Mouse (Mus musculus) frontal cortex, postnatal 10 days (tissue): ENCODE measurements around the gene Slc5a6.
A peak's percentile ranks its signal among the peaks of the same experiment; 100 is the strongest.

Experiments
- DNase-seq, 2 experiments: peaks; one replicate each; pipeline ENCODE4 v3.0.0; 2022; ENCODE audit warnings: low spot score in 2 of 2, mixed read lengths in 1 of 2

The Slc5a6 gene

DNA sequence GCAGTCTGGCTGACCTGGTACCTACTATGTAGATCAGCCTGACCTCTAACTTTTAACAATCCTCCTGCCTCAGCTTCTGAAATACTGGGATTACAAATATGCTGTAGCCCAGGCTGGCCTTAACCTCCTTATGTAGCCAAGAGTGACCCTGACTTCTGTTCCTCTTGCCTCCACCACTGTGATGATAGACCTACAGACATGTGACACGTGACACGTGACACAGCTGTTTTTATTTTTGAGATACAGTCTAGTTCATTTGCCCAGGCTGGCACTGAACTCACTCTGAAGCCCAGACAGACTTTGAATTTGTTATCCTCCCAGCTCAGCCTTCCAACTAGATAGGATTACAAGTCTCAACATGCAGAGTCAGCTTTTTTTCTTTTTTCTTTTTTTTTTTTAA is 47.7 kb downstream of the Slc5a6 start:
- DNase-seq = no peak

- no peak for DNase-seq
Measured at GRCm38 (mm10) chr5:31000122-31000521, 48.6 kb downstream of the Slc5a6 start.

- no peak for DNase-seq
Measured at GRCm38 (mm10) chr5:30999324-30999723, 49.4 kb downstream of the Slc5a6 start.

DNA sequence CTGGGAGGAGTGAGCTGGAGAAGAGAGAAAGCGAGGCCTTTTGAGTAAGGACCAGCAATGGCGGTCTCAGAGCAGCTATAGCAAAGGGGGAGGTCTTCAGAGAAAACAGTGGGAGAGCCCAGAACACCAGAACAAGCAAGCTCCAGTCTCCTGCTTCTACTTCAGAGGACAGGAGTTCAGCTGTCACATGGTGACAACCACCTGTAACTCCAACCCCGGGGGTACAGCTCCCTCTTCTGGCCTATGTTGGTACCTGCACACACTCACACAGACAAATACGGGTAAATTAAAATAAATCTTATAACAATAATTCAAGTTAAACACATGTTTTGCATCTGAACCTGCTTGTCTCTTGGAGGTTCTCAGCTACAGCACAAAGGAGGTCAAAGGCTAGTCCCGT is 50.4 kb downstream of the Slc5a6 start:
- no peak for DNase-seq

DNA sequence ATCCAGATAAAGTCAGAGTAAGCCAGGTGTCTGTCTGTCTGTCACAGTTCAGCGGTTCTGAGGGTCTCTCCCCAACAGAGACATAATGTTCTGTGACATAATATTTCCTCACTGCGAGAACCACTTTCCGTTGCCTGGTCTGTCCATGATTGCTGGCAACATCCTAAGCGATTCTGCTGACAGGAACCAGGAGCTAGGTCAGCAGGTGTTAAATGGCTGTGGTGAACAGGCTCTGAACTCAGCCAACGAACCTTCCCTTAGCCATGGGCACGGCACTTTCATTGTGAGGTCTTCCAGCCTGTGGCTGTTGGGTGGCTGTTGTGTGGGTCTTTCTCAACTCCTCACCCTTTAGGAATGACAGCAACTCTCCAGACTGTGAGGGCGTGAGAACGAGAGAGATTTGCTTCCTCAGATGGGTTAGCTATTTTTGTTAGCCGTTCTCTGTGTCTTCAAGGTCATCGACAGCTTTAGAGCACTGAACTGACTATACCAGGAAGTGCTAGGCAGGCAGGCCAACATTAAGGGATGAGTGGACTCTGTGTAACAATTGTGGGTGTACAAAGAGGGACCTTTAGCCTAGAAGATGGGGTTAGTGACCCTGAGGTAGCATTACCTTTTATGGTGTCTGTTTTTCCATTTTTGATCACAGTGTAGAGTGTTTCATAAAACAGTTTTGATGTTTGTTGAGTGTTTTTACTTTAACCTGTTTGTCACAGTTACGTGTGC is 53.7 kb downstream of the Slc5a6 start:
- no peak for DNase-seq

GRCm38 (mm10) chr5:30994074-30994473 is 54.6 kb downstream of the Slc5a6 start:
- DNase-seq = peak in 1 of 2 experiments; percentile 27

DNA sequence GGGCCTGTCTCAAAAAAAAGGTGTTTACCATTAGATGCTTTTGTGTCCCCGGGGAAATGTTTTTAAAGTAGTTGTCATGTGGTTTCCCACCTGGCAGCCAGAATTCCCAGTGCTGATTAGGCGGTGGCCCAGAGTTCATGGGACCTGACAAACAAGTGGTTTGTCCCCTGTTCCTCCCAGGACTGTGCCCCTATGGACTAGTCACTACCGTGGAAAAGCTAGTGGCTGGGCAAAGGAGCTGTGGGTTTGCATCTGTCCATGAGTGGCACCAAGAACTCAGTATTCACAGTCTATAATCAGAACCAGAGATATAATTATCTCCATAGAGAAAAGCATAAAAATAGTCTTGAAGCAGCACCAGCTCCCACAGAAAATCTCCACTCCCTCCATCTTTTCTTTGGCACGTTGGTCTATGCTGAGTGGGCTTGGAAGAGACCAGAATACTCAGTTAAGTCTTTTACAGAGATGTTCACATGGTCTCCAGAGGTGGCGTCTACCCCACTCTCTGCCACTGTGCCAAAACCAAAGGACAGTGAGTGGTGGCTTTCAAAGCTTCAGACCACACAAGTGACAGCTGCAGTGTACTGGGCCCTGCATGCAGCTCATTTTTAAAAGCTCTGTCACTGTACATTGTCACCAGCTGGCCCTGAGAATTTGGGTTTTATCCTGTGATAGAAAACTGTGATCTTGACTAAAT is 55.6 kb downstream of the Slc5a6 start:
- peak; percentile 29 to 53 for DNase-seq
